Mouse (Mus musculus) adipocyte (in vitro differentiated cells): ENCODE measurements at regions not wholly inside any gene's neighbourhood (a gene's known extent, or its start where the extent isn't known, plus 50 kb on each side); places are given as distances from the start of the nearest gene placed in this dataset.

Experiments
- DNase-seq: peaks from one replicate; pipeline ENCODE4 v3.0.0-alpha.2; 2016; ENCODE audit warnings: low spot score

DNA sequence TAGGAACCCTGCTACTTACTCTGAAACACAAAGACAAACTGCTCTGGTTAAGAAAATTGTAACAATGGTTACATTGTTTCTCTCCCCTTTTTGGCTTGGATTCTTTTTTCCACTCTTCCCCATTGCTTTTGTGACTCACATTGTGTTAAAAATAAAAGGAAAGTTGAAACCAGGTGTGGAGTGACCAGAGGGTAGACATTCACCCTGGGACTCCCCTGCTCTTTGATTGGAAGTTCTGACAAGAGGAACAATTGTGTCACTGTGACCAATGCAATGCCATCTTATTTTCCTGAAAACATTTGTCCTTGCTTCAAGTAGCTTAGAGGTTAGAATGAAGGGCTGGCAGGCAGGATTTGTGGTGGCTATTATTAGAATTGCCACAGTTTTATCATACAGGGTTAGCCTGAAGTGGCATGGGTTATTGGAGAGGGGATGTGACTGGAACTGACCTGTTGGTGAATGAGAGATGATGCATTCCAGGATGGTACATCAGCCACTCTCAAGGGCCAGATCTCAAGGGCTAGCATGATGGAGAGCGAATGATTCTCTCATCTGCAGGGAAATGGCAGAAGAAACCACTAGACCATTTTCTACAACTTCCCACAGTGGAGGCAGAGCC is 112.6 kb upstream of the Tbl1xr1 start:
- peak; percentile 50 for DNase-seq

DNA sequence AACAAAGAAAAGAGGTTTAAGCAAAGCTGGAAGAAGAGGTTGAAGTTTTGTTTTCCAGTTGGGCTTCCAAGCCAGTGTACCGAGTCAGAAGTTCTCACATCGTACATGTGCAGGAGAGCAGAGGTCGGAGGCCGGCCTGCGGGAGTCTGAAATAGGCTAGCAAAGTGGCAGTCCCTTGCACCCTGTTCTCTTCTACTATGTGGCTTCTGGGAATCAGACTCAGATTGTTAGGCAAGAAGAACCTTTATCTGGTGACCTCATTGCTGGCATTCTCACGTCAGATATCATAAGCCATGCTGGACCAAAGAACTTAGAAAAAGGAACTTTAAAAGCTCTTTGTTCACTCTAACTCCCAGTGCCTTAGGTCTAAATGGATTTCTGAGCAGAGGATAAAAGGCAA is 112.0 kb upstream of the Tbl1xr1 start:
- DNase-seq, result peak; percentile 75

- DNase-seq, result no peak
Measured at GRCm38 (mm10) chr3:21965556-21965955, 110.9 kb upstream of the Tbl1xr1 start.

GRCm38 (mm10) chr3:21971731-21972130 is 104.7 kb upstream of the Tbl1xr1 start:
- DNase-seq, result no peak

DNA sequence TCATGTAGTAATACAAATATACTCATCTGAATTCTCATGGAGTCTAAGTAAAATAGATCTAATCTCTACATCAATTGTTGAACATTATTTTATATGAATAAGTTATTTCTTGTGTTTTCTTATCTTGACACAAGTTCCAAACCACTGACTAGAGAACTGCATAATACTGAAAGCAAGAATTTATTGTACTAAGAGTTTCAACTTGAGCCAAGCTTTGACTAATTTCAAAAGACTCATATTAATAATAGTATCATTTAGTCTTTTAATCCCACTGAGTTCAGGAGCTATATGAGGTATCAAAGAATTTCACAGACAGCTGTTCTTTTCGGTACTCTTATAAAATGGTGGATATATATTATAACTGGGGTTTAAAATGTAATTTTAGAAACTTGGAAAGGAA is 103.3 kb upstream of the Tbl1xr1 start:
- DNase-seq, result no peak

DNA sequence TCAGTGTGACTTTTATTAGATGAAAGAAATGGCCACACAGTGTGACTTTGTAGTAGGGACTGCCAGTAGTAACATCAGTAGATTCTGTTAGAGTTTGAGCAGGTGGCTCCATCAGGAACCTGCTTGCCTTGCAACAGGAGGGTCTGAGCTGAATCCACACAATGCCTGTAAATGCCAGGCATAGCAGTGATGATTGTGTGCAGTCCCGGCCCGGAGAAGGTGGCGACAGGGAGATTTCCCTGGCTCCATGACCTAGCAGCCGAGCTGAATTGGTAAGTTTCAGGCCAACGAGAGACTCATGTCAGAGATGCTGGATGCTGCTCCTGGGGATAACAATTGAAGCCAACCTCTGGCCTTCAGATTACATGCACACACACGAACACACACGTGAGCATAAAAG is 102.8 kb upstream of the Tbl1xr1 start:
- DNase-seq, result no peak

- DNase-seq, result no peak
Measured at GRCm38 (mm10) chr3:21974766-21975165, 101.7 kb upstream of the Tbl1xr1 start.

GRCm38 (mm10) chr3:21977775-21978174 is 98.7 kb upstream of the Tbl1xr1 start:
- DNase-seq, result no peak

DNA sequence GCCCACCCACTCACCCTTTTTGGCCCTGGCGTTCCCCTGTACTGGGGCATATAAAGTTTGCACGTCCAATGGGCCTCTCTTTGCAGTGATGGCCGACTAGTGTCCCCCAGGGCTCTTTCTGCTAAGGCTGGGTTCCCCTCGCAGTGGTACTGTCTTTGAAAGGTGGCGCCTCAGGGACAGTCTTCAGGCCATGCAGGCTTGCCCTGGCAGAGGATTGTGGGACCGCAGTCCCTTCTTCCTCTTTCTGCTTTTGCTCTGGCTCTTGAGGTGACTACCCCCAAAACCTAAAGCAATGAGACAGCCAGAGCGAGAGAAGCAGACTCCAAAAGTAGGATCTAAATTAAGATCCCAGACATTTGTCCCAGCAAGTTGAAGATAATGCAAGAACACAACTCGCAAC is 93.5 kb upstream of the Tbl1xr1 start:
- no peak for DNase-seq

GRCm38 (mm10) chr3:21983993-21984725 is 92.3 kb upstream of the Tbl1xr1 start:
- DNase-seq, result peak; percentile 18

GRCm38 (mm10) chr3:21984807-21985206 is 91.6 kb upstream of the Tbl1xr1 start:
- no peak for DNase-seq

DNA sequence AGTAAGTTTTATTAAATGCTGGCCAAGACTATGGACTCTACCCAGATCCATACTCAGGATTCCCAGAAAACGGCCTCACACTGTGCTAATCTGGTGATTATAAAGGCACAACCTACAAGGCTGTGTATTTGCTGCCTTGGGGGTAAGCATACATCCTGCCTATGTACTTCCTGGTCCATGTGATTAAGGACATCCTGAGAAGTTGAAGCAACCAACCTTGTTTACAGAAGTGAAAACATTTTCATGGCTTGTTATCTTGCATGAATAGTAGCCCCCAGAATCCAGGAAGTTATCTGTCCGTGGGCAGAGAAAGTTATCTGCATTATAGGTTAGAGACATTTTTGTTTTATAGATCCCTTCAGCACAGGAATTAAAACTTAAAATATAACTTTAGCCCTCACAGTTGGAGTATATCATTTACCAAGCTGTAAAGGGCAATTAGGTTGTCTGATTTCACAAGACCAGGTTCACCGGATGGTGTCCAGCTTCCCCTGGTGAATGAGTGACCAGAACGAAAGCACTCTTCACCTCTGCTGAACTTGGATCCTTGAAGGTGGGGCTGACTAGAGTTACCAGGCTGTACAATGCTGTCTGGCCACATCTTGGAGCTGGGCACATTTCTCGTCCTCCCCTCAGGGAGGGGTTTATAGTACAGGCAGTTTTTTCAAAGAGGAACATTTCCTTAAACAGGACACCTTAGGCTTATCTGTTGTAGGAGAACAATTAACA is 90.1 kb upstream of the Tbl1xr1 start:
- DNase-seq, result no peak

GRCm38 (mm10) chr3:21986893-21987250 is 89.6 kb upstream of the Tbl1xr1 start:
- peak; percentile 83 for DNase-seq

GRCm38 (mm10) chr3:21987455-21988009 is 88.9 kb upstream of the Tbl1xr1 start:
- DNase-seq, result peak; percentile 58

DNA sequence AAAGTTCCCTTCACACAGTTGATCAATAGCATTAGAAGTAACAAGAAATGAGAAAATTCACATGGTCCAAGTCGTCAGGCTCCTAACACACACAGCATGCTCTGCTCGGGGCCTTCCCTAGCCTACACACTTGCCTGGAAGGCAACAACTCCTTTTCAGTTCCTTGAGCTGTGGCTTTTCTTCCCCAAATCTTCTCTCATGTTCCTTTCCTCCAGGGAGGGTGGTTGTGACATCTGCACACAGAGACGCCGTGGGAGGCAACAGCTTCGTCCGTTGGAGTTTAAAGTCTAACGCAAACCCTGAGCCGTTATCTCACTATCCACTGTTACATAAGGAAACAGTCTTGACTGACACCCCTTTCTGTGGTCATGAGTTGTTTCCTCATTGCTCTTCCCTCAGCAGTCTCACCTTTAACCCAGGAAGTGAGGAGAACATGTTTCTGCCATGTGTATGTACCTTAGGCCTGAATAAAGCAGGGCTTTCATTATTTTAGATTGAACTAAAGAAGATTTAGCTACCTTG is 88.4 kb upstream of the Tbl1xr1 start:
- DNase-seq, result peak; percentile 79

DNA sequence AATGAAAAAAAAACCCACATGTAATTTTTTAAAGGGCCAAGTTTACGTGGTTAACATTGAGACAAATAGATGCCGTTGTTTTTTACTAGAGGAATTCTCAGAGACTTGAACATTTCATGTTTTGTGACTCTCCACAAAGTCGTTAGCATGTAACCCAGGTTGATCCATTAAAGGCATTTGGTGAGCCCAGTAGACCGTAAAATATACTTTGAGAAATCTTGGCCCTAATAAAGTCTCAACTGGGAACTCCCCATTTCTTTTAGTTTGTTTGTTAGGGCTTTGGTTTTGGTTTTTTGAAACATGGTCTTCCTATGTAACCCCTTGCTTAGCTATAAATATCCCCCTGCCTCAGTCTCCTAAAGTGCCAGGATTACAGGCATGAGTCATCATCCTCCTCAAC is 85.9 kb upstream of the Tbl1xr1 start:
- no peak for DNase-seq

- no peak for DNase-seq
Measured at GRCm38 (mm10) chr3:21991681-21992152, 84.7 kb upstream of the Tbl1xr1 start.

GRCm38 (mm10) chr3:21992203-21992602 is 84.2 kb upstream of the Tbl1xr1 start:
- no peak for DNase-seq

GRCm38 (mm10) chr3:21993961-21994360 is 82.5 kb upstream of the Tbl1xr1 start:
- peak; percentile 18 for DNase-seq

- DNase-seq, result peak; percentile 79
Measured at GRCm38 (mm10) chr3:21995566-21996391, 80.7 kb upstream of the Tbl1xr1 start.

- no peak for DNase-seq
Measured at GRCm38 (mm10) chr3:21997387-21997786, 79.1 kb upstream of the Tbl1xr1 start.

- no peak for DNase-seq
Measured at GRCm38 (mm10) chr3:22005456-22005855, 71.0 kb upstream of the Tbl1xr1 start.
